Mouse (Mus musculus): ENCODE results near the gene Hsd3b4. TPM values are rescaled to one million over a fixed set of nuclear protein-coding genes. Genes with fewer than 3 reads are reported as not detected.
"Not testable (repeated sequence)": the region's sequence is repeated elsewhere in the genome, so short reads cannot be mapped to it uniquely, and the experiment has no call there.

Hsd3b4 gene
- polyA plus RNA-seq, 1 experiment from 2014 or later: not detected

DNA sequence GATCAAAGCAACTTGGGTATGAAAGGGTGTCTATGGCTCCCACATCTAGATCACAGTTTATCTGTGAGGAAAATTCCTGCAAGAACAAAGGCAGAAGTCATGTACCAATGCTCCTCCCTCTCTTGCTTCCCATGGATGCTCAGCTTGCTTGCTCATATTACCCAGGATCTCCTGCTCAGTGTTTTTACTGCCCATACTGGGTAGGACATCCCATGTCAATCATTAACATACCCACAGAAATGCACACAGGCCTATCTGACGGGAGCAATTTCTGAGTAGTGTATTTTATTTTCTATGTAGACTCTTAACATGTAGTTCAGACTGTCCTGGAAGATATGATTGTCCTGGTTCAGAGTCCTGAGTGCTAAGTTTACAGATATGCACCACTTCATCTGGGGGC lies 39.3 kb downstream of the Hsd3b4 start:
- not testable (repeated sequence) for H3K36me3 ChIP-seq; H3K27me3 ChIP-seq (replicated peaks); H3K9me3 ChIP-seq; ATAC-seq (ENCODE audit: low FRiP score, low read depth); H3K9ac ChIP-seq; H3K4me1 ChIP-seq; H3K4me2 ChIP-seq (replicated peaks); H3K27ac ChIP-seq; H3K4me3 ChIP-seq
- WGBS: no CpG with 5 or more reads among the region's 1 CpGs

DNA sequence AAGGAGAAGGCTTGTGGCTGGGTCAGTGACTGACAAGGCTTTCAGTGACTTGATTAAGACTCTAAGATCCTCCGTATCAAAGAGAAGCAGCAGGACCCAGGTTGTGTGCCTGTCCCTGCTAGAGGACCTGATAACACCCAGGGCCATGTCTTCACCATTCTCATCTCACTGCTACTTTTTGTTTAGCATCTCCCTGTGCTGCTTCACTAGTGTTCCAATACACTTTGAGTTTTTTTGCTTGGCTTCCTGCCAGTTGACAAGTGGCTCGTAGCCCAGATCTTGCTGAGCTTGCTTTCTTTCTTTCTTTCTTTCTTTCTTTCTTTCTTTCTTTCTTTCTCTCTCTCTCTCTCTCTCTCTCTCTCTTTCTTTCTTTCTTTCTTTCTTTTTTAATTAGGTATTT lies 41.0 kb downstream of the Hsd3b4 start:
- not testable (repeated sequence) for H3K4me3 ChIP-seq; H3K9me3 ChIP-seq; H3K9ac ChIP-seq; H3K36me3 ChIP-seq; H3K27ac ChIP-seq; ATAC-seq (ENCODE audit: low FRiP score, low read depth); H3K4me1 ChIP-seq; H3K27me3 ChIP-seq (replicated peaks); H3K4me2 ChIP-seq (replicated peaks)
- 86% methylated on average over 1 of the region's 2 CpGs for WGBS

DNA sequence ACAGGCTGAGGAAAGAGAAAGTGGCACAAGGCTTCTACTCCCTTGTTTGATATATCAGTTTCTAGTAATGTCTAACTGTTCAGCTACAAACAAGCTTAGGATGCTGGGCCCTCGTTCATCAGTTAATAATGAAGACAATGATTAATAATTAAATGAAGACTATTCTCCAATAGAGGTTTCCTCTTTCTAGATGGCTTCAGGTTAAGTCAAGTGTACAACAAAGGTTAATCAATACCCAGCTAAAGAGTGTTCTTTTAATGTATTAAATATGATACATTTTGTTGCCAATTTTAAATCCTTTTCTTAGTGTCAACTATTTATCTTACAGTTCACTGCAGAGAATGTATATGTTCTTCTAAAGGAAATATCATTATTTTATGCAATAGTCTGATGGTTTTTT lies 53.3 kb downstream of the Hsd3b4 start, which contains the start of gene Gm4450:
Gene Gm4450 (minus strand): TSS at position 101 of the 400 bp plus-strand sequence.
- not testable (repeated sequence) for H3K4me2 ChIP-seq (replicated peaks); H3K27ac ChIP-seq; H3K9me3 ChIP-seq; ATAC-seq (ENCODE audit: low FRiP score, low read depth); H3K36me3 ChIP-seq; H3K9ac ChIP-seq; H3K4me1 ChIP-seq; H3K4me3 ChIP-seq; H3K27me3 ChIP-seq (replicated peaks)
- WGBS: 100% methylated on average over 1 of the region's 1 CpGs

DNA sequence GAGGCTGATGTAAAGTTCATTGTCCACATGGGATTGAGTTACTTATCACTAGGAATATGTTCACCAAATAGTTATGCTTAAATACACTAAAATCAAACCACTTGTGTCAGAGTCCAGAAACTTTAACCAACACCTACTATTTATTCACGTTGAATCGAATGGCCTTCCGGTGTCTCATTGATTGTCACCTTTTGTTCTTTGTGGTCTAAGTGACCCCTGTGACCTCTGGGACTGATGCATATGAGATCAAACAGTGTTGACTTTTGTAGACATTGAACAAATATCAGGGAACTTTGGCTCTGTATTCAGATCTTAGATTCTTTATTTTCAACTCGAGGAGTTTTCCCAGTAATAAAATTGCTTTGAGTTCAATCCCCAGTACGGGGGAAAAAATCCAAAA lies 56.5 kb downstream of the Hsd3b4 start:
- WGBS: 74% methylated on average over 5 of the region's 5 CpGs
- not testable (repeated sequence) for H3K27ac ChIP-seq; H3K36me3 ChIP-seq; ATAC-seq (ENCODE audit: low FRiP score, low read depth); H3K4me2 ChIP-seq (replicated peaks); H3K4me1 ChIP-seq; H3K9ac ChIP-seq; H3K9me3 ChIP-seq; H3K27me3 ChIP-seq (replicated peaks); H3K4me3 ChIP-seq

Other genes starting within 250 kb of the Hsd3b4 start
- 2.3 and 3.2 TPM in 2 replicates for gene Hmgcs2, start 230.1 kb downstream of the Hsd3b4 start, polyA plus RNA-seq (2016; fragmentation: Nextera tagmentation; extraction: Ambion mirVana)
- gene Phgdh, start 170.5 kb downstream of the Hsd3b4 start, polyA plus RNA-seq (2016; fragmentation: Nextera tagmentation; extraction: Ambion mirVana): 206 and 215 TPM in 2 replicates
- gene Zfp697, start 128.1 kb downstream of the Hsd3b4 start, polyA plus RNA-seq (2016; fragmentation: Nextera tagmentation; extraction: Ambion mirVana): 11.8 and 12.3 TPM in 2 replicates
- not detected in 2 replicates for gene Gm4450, start 53.4 kb downstream of the Hsd3b4 start, polyA plus RNA-seq (2016; fragmentation: Nextera tagmentation; extraction: Ambion mirVana)
- gene Gm10681, start 78.3 kb upstream of the Hsd3b4 start, polyA plus RNA-seq (2016; fragmentation: Nextera tagmentation; extraction: Ambion mirVana): not detected in 2 replicates
- gene Hsd3b5, start 119.7 kb upstream of the Hsd3b4 start, polyA plus RNA-seq (2016; fragmentation: Nextera tagmentation; extraction: Ambion mirVana): not detected in 2 replicates
- gene Hsd3b2, start 214.0 kb upstream of the Hsd3b4 start, polyA plus RNA-seq (2016; fragmentation: Nextera tagmentation; extraction: Ambion mirVana): not detected in 2 replicates

All from neural tube, embryonic 12.5 days (tissue).